Mouse (Mus musculus): ENCODE data around the gene Caskin2. TPM values are rescaled to one million over a fixed set of nuclear protein-coding genes. Genes with fewer than 3 reads are reported as not detected.

The Caskin2 gene
- polyA plus RNA-seq, 1 experiment from 2014 or later: 17.2 TPM

DNA sequence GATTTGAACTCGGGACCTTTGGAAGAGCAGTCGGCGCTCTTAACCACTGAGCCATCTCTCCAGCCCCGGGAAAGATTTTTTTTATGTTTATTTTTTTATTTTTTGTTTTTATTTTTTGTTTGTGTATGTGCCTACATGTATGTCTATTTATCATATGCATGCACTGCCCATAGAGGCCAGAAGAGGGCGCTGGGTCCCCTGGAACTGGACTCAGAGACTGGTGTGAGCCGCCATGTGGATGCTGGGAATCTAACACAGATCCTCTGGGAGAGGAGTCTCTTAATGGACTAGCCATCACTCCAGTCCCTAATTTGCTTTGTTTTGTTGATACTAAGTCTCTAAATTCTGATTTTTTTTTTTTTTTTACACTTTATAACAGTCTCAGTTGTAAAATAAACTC, 27.6 kb upstream of the Caskin2 start:
- 84% methylated on average over 6 of the region's 6 CpGs for WGBS
- no peak for ATAC-seq (ENCODE audit: low FRiP score)
- no peak overlapping the region for H3K4me2 ChIP-seq (replicated peaks)
- H3K4me3 ChIP-seq: no peak overlapping the region
- no peaks in the 10 kb centered on the region for H3K9me3 ChIP-seq (replicated peaks)
- H3K27ac ChIP-seq: no peak overlapping the region
- no peaks in the 10 kb centered on the region for H3K36me3 ChIP-seq
- 0 out of 2 replicates have a peak, but pooled peaks cover 3% of the 10 kb centered on the region for H3K27me3 ChIP-seq
- no peak overlapping the region for H3K9ac ChIP-seq
- peaks cover 17% of the 10 kb centered on the region for H3K4me1 ChIP-seq

- Histone ChIP-seq H3K4me3 (no peak overlapping the region), H3K9me3 (replicated peaks) (no peaks in the 10 kb centered on the region), H3K4me1 (peaks cover 20% of the 10 kb centered on the region), H3K9ac (no peak overlapping the region), H3K27me3 (peaks cover 10% of the 10 kb centered on the region; the same call in 1 of the 2 replicates), H3K27ac (peak overlapping the region; percentile 1), H3K36me3 (no peaks in the 10 kb centered on the region), H3K4me2 (replicated peaks) (no peak overlapping the region)
- ATAC-seq (ENCODE audit: low FRiP score): no peak
- WGBS: 58% methylated on average over 3 of the region's 3 CpGs
Measured at GRCm38 (mm10) chr11:115839732-115840131, 26.3 kb upstream of the Caskin2 start.

GRCm38 (mm10) chr11:115838895-115839311, 25.5 kb upstream of the Caskin2 start:
- ATAC-seq (ENCODE audit: low FRiP score): no peak
- Histone ChIP-seq H3K9ac (no peak overlapping the region), H3K9me3 (replicated peaks) (no peaks in the 10 kb centered on the region), H3K36me3 (no peaks in the 10 kb centered on the region), H3K27me3 (peaks cover 10% of the 10 kb centered on the region), H3K4me3 (no peak overlapping the region), H3K27ac (no peak overlapping the region), H3K4me1 (peaks cover 13% of the 10 kb centered on the region), H3K4me2 (replicated peaks) (no peak overlapping the region)
- WGBS: 56% methylated on average over 4 of the region's 4 CpGs

- no peak for ATAC-seq (ENCODE audit: low FRiP score)
- H3K4me1 ChIP-seq: peaks cover 20% of the 10 kb centered on the region
- WGBS: 90% methylated on average over 22 of the region's 22 CpGs
- H3K27me3 ChIP-seq: peaks cover 12% of the 10 kb centered on the region
- no peaks in the 10 kb centered on the region for H3K9me3 ChIP-seq (replicated peaks)
- no peak overlapping the region for H3K27ac ChIP-seq
- H3K4me3 ChIP-seq: no peak overlapping the region
- no peak overlapping the region for H3K9ac ChIP-seq
- H3K4me2 ChIP-seq (replicated peaks): no peak overlapping the region
- H3K36me3 ChIP-seq: no peaks in the 10 kb centered on the region
Measured at GRCm38 (mm10) chr11:115837606-115838345, 24.3 kb upstream of the Caskin2 start.

DNA sequence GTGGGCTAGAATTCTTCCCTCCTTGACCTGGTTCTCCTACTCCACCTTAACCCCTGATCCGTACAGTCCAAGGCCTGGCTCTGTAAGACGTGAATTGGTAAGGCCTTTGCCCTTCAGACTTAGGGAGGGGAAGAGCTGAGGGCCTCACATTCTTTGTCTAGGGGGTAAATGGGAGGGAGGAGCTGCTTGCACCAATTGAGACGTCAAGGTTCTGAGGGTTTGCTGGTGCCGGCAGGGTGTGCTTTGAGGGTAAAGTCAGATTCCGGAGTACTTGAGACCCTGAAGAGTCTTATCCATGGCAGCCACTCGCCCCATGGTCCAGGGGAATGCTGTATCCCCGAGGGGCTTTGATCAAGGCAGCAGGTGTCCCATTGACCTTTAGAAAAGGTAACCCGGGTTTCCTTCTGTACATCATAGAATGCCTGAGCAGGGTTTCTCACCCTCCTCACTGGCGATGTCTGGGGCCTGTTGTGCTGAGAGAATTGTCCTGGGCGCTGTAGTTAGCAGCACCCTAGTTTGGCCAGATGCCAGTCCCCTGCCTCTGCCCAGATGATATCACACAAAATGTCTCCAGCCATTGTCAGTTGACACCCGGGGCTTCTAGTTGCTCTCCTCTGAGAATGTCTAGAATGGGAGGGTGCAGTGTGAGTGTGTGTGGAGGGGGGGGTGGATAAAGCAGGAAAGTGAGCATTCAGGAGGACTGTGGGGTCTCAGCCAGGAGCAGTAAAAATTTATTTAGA, 23.4 kb upstream of the Caskin2 start:
- no peak overlapping the region for H3K27ac ChIP-seq
- WGBS: 41% methylated on average over 11 of the region's 11 CpGs
- H3K4me1 ChIP-seq: peaks cover 19% of the 10 kb centered on the region

GRCm38 (mm10) chr11:115834033-115834432, 20.6 kb upstream of the Caskin2 start:
- H3K27ac ChIP-seq: no peak overlapping the region

More for the DNA sequence above, 23.4 kb upstream of the Caskin2 start:
- Histone ChIP-seq H3K4me2 (replicated peaks) (no peak overlapping the region), H3K36me3 (no peaks in the 10 kb centered on the region), H3K4me3 (no peak overlapping the region), H3K9ac (no peak overlapping the region), H3K27me3 (peaks cover 17% of the 10 kb centered on the region), H3K9me3 (replicated peaks) (no peaks in the 10 kb centered on the region)
- ATAC-seq (ENCODE audit: low FRiP score): no peak

DNA sequence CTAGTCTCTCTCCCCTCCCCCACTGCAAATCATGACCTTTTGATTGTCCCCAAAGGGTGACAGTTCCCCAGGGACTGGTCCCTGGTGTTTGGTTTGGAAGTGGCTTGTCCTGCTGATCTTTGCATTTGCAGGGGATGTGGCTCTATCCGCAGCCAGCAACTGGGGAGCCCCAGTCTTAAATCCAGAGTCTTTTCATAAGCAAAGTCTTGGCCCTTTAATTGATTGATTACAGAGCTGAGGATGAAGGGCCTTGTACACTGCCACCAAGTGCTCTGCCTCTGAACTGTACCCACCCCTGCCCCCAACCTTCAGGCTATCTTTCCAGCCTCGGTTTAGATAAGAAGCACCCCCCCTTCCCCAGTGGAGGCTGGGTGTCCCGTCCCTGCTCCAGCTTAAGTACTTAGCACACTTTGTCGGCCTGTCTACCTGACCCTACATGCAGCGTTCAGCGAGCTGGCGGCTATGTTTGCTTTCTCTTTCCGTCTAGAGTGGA, 19.6 kb upstream of the Caskin2 start:
- WGBS: 16% methylated on average over 8 of the region's 8 CpGs
- peaks cover 47% of the 10 kb centered on the region for H3K27me3 ChIP-seq

More at GRCm38 (mm10) chr11:115834033-115834432, 20.6 kb upstream of the Caskin2 start:
- Histone ChIP-seq H3K36me3 (no peaks in the 10 kb centered on the region), H3K9ac (no peak overlapping the region), H3K27me3 (peaks cover 43% of the 10 kb centered on the region), H3K4me2 (replicated peaks) (no peak overlapping the region), H3K4me1 (peaks cover 28% of the 10 kb centered on the region), H3K4me3 (no peak overlapping the region), H3K9me3 (replicated peaks) (no peaks in the 10 kb centered on the region)
- WGBS: 63% methylated on average over 6 of the region's 6 CpGs
- ATAC-seq (ENCODE audit: low FRiP score): no peak

DNA sequence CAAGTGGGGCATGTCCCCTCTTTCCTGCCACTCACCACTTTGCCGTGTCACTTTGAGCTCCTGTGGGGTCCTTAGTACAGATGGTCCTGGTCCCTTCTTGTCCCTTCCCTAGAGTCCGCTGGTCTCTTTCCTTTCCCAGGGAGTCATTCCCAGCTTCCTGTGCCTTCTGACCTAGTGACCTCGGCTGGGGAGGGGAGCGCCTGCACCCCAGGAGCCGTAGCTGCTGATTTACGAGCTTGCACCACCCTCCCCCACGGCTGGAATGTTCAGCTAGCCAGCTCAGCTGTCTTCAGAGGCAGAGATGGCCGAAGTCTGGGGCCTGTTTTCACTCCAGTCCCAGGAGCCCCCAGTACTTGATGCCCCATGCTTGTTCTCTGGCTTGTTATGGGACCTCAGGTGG, 19.1 kb upstream of the Caskin2 start:
- Histone ChIP-seq H3K4me3 (no peak overlapping the region), H3K9me3 (replicated peaks) (no peaks in the 10 kb centered on the region), H3K27me3 (peaks cover 53% of the 10 kb centered on the region), H3K9ac (no peak overlapping the region; the same call in 1 of the 2 replicates), H3K4me2 (replicated peaks) (no peak overlapping the region), H3K27ac (no peak overlapping the region), H3K4me1 (peaks cover 30% of the 10 kb centered on the region), H3K36me3 (no peaks in the 10 kb centered on the region)
- WGBS: 5% methylated on average over 8 of the region's 8 CpGs
- no peak for ATAC-seq (ENCODE audit: low FRiP score)

More for the DNA sequence above, 19.6 kb upstream of the Caskin2 start:
- ATAC-seq (ENCODE audit: low FRiP score): no peak
- Histone ChIP-seq H3K9ac (no peak overlapping the region), H3K27ac (no peak overlapping the region), H3K9me3 (replicated peaks) (no peaks in the 10 kb centered on the region), H3K4me2 (replicated peaks) (no peak overlapping the region), H3K4me1 (peaks cover 30% of the 10 kb centered on the region), H3K4me3 (no peak overlapping the region), H3K36me3 (no peaks in the 10 kb centered on the region)

DNA sequence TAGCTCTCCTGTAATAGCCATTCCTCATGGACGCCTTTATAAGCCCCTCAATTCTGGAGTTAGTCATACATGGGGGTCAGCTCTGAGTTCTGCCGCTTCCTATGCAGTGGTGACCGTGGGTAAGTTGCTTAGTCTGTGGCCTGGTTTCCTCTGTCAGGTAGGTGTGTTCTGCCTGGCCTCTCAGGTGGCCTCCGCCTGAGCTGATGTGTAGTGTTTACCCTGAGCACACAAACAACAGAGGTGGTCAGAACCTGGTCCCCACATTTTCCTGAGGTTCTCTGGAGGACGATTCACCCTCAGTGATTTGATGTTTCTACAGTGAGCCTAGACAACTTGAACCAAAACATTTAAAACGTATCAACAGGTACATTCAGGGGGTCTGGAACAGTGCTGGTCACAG, 18.6 kb upstream of the Caskin2 start:
- H3K9me3 ChIP-seq (replicated peaks): no peaks in the 10 kb centered on the region
- H3K27me3 ChIP-seq: peaks cover 57% of the 10 kb centered on the region
- WGBS: 56% methylated on average over 6 of the region's 6 CpGs
- H3K4me2 ChIP-seq (replicated peaks): no peak overlapping the region
- H3K36me3 ChIP-seq: no peaks in the 10 kb centered on the region
- no peak overlapping the region for H3K9ac ChIP-seq
- H3K4me1 ChIP-seq: peaks cover 30% of the 10 kb centered on the region
- no peak overlapping the region for H3K4me3 ChIP-seq
- H3K27ac ChIP-seq: no peak overlapping the region
- ATAC-seq (ENCODE audit: low FRiP score): no peak

DNA sequence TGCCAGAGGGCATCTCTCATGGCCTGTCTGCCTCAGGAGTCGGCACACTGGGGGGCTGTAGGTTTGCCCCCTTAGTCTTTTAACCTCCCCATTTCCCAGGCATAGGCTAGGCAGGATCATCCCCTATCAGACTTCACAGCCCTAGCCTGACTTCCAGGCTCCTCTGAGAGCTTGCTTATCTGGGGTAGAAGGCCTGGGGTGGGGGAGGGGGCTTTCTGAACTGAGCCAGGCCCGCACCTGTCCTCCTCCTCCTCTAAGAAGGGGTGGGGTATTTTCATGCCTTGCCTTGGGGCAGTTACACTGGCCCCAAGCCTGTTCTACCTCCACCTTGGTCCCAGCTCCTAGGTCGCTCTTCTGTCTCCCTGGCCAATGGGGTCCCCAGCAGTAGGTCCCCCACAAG, 18.1 kb upstream of the Caskin2 start:
- Histone ChIP-seq H3K36me3 (no peaks in the 10 kb centered on the region), H3K9me3 (replicated peaks) (no peaks in the 10 kb centered on the region), H3K4me1 (peaks cover 28% of the 10 kb centered on the region), H3K4me3 (no peak overlapping the region), H3K4me2 (replicated peaks) (no peak overlapping the region), H3K9ac (no peak overlapping the region), H3K27me3 (peaks cover 60% of the 10 kb centered on the region), H3K27ac (no peak overlapping the region)
- 44% methylated on average over 3 of the region's 3 CpGs for WGBS
- ATAC-seq (ENCODE audit: low FRiP score): no peak

DNA sequence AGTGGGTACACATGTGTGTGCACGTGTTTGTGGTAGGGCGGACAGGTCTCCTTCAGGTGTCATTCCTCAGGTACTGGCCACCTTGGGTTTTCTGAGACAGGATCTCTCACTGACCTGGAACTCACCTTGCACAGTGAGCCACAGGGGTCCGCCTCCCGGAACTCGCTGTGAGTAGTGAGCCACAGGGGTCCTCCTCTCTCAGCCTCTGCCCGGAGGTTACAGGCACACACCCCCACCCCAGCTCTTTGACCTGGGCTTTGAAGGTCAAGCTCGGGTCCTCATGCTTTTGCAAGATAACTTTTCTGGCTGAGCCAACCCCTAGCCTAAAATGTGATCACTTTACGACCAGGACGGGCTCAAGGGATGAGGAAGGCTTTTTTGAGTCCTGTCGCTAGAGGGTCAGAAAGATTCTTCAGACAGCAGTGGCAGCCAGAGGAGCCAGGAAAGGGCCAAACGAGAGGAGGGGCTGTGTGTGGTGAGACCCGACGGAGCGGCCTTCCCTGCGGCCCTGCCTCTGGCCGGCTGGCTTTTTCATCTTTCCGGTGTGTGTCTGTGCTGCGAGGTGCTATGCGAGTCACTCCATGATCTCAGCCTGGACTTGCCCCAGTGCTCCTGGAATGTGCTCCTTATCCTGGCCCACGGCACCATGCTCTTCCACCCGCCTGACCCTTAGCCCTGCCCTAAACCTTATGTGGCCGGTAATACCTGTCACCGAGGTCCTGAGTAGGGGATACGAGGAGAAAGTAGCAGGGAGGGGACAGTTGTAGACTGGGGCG, 17.3 kb upstream of the Caskin2 start:
- no peak for ATAC-seq (ENCODE audit: low FRiP score)
- no peak overlapping the region for H3K4me3 ChIP-seq
- WGBS: 16% methylated on average over 25 of the region's 25 CpGs
- no peak overlapping the region for H3K27ac ChIP-seq
- no peak overlapping the region for H3K4me2 ChIP-seq (replicated peaks)
- H3K4me1 ChIP-seq: peaks cover 28% of the 10 kb centered on the region
- no peaks in the 10 kb centered on the region for H3K9me3 ChIP-seq (replicated peaks)
- no peaks in the 10 kb centered on the region for H3K36me3 ChIP-seq
- peaks cover 68% of the 10 kb centered on the region for H3K27me3 ChIP-seq
- H3K9ac ChIP-seq: no peak overlapping the region

- H3K4me3 ChIP-seq: no peak overlapping the region
- ATAC-seq (ENCODE audit: low FRiP score): no peak
- no peak overlapping the region for H3K9ac ChIP-seq
- H3K4me1 ChIP-seq: peaks cover 28% of the 10 kb centered on the region
- H3K36me3 ChIP-seq: no peaks in the 10 kb centered on the region
- no peak overlapping the region for H3K4me2 ChIP-seq (replicated peaks)
- no peaks in the 10 kb centered on the region for H3K9me3 ChIP-seq (replicated peaks)
- WGBS: 66% methylated on average over 4 of the region's 4 CpGs
- peaks cover 78% of the 10 kb centered on the region for H3K27me3 ChIP-seq
- no peak overlapping the region for H3K27ac ChIP-seq
Measured at GRCm38 (mm10) chr11:115829036-115829435, 15.6 kb upstream of the Caskin2 start.
